Mouse (Mus musculus): Measurements from ENCODE around the gene Litaf.

DNA sequence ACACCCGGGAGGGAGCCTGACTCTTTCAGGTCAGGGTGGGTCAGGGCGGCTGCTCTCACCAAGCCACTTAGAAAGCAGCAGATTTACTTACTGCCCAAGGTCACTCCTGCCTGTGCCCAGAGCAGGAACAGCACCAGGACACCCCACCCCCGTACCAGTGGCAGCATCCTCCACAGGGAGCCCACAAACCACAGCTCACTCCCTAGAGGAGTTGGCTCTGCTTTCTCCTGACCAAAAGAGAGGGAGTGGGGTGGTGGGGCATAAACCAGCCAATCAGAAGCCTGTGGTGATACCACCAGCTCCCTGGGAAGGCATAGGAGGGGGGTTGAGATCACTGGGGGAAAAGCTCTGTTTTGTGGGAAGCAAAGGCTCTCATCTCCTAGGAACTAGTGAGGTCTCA is 118.2 kb downstream of the Litaf start:
- TF ChIP-seq FLI1 (IDR thresholded peaks at IDR 0.05; ENCODE audit: low read length): no peak
- TF ChIP-seq GATA1 (IDR thresholded peaks at IDR 0.05; ENCODE audit: borderline replicate concordance, low read length): no peak
